Mouse (Mus musculus) liver, embryonic 14.5 days (tissue): ENCODE results near the gene Rgs19. TPM values are rescaled to one million over a fixed set of nuclear protein-coding genes. Genes with fewer than 3 reads are reported as not detected.

Experiments
- ATAC-seq: fragments of 200-750 bp; cut with Nextera tagmentation; 2 replicates; pipeline ENCODE4 v1.8.0; 2017; ENCODE audit warnings: moderate number of reproducible peaks, mild to moderate bottlenecking, moderate library complexity; ENCODE audit not compliant: insufficient read depth
- DNase-seq, 3 experiments: peaks; one replicate each; pipeline ENCODE4 v3.0.0-alpha.2; 2012 to 2013; ENCODE audit warnings: low read depth in 3 of 3, low spot score in 3 of 3
- H3K27ac ChIP-seq: fragments of 300-500 bp; sonication (generic); 2 replicates; pipeline ENCODE4 v1.5.1; 2014; ENCODE audit warnings: moderate library complexity, mild to moderate bottlenecking, control low read depth, inconsistent platforms
- H3K27me3 ChIP-seq: fragments of 300-500 bp; sonication (generic); 2 replicates; pipeline ENCODE4 v1.6.1; 2014; ENCODE audit warnings: mild to moderate bottlenecking, low read length, moderate library complexity; ENCODE audit not compliant: control insufficient read depth, insufficient read depth
- H3K36me3 ChIP-seq: fragments of 300-500 bp; sonication (generic); replicated peaks from 2 replicates; pipeline ENCODE4 v1.6.1; 2014; ENCODE audit warnings: low read depth; ENCODE audit not compliant: control insufficient read depth, insufficient read depth
- H3K4me1 ChIP-seq, 2 experiments: fragments of 200-500 bp in 1 of 2; fragments of 300-500 bp in 1 of 2; sonication (generic) in 1 of 2; replicated peaks; 2 replicates each; pipeline ENCODE4 v1.6.1; 2012 to 2014; ENCODE audit warnings: antibody characterized with exemption in 1 of 2, inconsistent platforms in 1 of 2, low read length in 1 of 2; ENCODE audit not compliant: control insufficient read depth in 2 of 2, insufficient read depth in 2 of 2
- H3K4me2 ChIP-seq: fragments of 300-500 bp; sonication (generic); 2 replicates; pipeline ENCODE4 v1.6.1; 2014; ENCODE audit warnings: low read depth, mild to moderate bottlenecking, control low read depth, moderate library complexity
- H3K4me3 ChIP-seq, 2 experiments: fragments of 200-500 bp in 1 of 2; fragments of 300-500 bp in 1 of 2; sonication (generic) in 1 of 2; 2 replicates each; pipeline ENCODE4 v1.5.1; 2012 to 2014; ENCODE audit warnings: low read depth in 2 of 2, low read length in 2 of 2, mild to moderate bottlenecking in 2 of 2, control low read depth in 1 of 2, inconsistent platforms in 1 of 2, moderate library complexity in 1 of 2; ENCODE audit not compliant: insufficient read depth in 1 of 2
- H3K9ac ChIP-seq: fragments of 300-500 bp; sonication (generic); replicated peaks from 2 replicates; pipeline ENCODE4 v1.6.1; 2014; ENCODE audit warnings: mild to moderate bottlenecking, control low read depth, moderate library complexity
- H3K9me3 ChIP-seq: fragments of 300-500 bp; sonication (generic); 2 replicates; pipeline ENCODE4 v1.6.1; 2016; ENCODE audit warnings: low read length, mixed read lengths; ENCODE audit not compliant: control insufficient read depth
- CTCF ChIP-seq: IDR thresholded peaks from 2 replicates; pipeline ENCODE4 v1.5.1; 2016; ENCODE audit warnings: antibody characterized with exemption, low read depth, control low read depth
- EP300 ChIP-seq: IDR thresholded peaks from 2 replicates; pipeline ENCODE4 v1.6.1; 2016; ENCODE audit warnings: antibody characterized with exemption, low read depth
- WGBS: fragments of 180-500 bp; shearing (Covaris S2); extraction: QIAGEN DNeasy Blood & Tissue Kit; methylation state at CpG from one replicate; pipeline ENCODE4 v1.1.7; 2014; ENCODE audit not compliant: insufficient replicate concordance; 5-methylcytosine and 5-hydroxymethylcytosine counted together
- polyA plus RNA-seq, 2 experiments: library from polyadenylated mRNA; depleted of rRNA in 1 of 2; stranded (reverse) in 1 of 2; unstranded in 1 of 2; fragments of >200 nt; fragmentation: Nextera tagmentation in 1 of 2; extraction: Ambion mirVana in 1 of 2; gene quantifications; 2 replicates each; pipeline versions ENCODE4 v1.2.1 to v1.2.3; 2012 to 2014

The Rgs19 gene
- polyA plus RNA-seq, 2 experiments = 20.6 to 21.0 TPM

GRCm38 (mm10) chr2:181675454-181675853 lies 18.3 kb downstream of the Rgs19 start:
- Histone ChIP-seq H3K4me3 (no peak overlapping the region), H3K4me2 (peak overlapping the region; percentile 40), H3K36me3 (no peaks in the 10 kb centered on the region), H3K4me1 (peaks cover under 1 to 8% of the 10 kb centered on the region in 2 experiments), H3K9ac (no peak overlapping the region), H3K9me3 (no peaks in the 10 kb centered on the region), H3K27me3 (peaks cover 31% of the 10 kb centered on the region), H3K27ac (no peak overlapping the region)
- WGBS = 3% methylated on average over 14 of the region's 14 CpGs
- DNase-seq = no peak
- ATAC-seq = 0 out of 2 replicates have a peak, but pooled peaks have one; percentile 14
- TF ChIP-seq CTCF (no peak), EP300 (no peak)

DNA sequence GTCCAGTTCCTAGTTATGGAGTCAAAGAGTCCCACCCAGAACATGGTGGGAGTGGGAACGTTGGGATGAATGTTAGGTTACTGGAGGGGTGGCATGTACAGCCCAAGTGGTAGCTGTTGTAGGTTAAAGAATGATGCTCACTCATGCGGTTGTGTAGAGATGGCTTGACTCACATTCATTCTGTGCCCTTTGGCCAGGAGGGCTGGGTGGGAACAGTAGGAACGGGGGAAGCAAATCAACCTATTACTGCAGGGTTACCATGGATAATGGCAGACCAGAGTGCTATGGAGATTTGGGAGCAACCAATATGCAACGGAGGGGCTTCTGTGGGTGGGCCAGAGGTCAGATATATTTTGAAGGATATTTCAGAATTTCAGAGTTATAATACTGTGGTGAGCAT lies 18.8 kb downstream of the Rgs19 start:
- ATAC-seq = no peak
- H3K4me2 ChIP-seq = no peak overlapping the region
- TF ChIP-seq CTCF = no peak
- TF ChIP-seq EP300 = no peak
- peaks cover 36% of the 10 kb centered on the region for H3K27me3 ChIP-seq
- H3K4me1 ChIP-seq = peaks cover 0 to 8% of the 10 kb centered on the region in 2 experiments; a peak in 3 of 4 replicates
- 58% methylated on average over 4 of the region's 4 CpGs for WGBS
- no peaks in the 10 kb centered on the region for H3K9me3 ChIP-seq
- no peak for DNase-seq
- H3K9ac ChIP-seq = no peak overlapping the region
- no peaks in the 10 kb centered on the region for H3K36me3 ChIP-seq
- H3K27ac ChIP-seq = no peak overlapping the region
- H3K4me3 ChIP-seq = no peak overlapping the region

- 57% methylated on average over 1 of the region's 1 CpGs for WGBS
- H3K9me3 ChIP-seq = no peaks in the 10 kb centered on the region
- ATAC-seq = no peak
- TF ChIP-seq CTCF (no peak), EP300 (no peak)
- no peak overlapping the region for H3K9ac ChIP-seq
- H3K27ac ChIP-seq = no peak overlapping the region
- no peak overlapping the region for H3K4me3 ChIP-seq
- no peaks in the 10 kb centered on the region for H3K36me3 ChIP-seq
- peaks cover 0 to 4% of the 10 kb centered on the region in 2 experiments; a peak in 3 of 4 replicates for H3K4me1 ChIP-seq
- no peak for DNase-seq
- no peak overlapping the region for H3K4me2 ChIP-seq
- H3K27me3 ChIP-seq = peaks cover 45% of the 10 kb centered on the region
Observed at GRCm38 (mm10) chr2:181673501-181673900, 20.3 kb downstream of the Rgs19 start.

GRCm38 (mm10) chr2:181671984-181672383 lies 21.8 kb downstream of the Rgs19 start:
- no peaks in the 10 kb centered on the region for H3K36me3 ChIP-seq
- TF ChIP-seq EP300 (no peak), CTCF (no peak)
- ATAC-seq = no peak
- H3K27ac ChIP-seq = no peak overlapping the region
- no peaks in the 10 kb centered on the region for H3K9me3 ChIP-seq
- H3K27me3 ChIP-seq = peaks cover 45% of the 10 kb centered on the region
- H3K4me1 ChIP-seq = peaks cover 0 to 4% of the 10 kb centered on the region in 2 experiments; a peak in 3 of 4 replicates
- H3K4me2 ChIP-seq = no peak overlapping the region
- H3K4me3 ChIP-seq = no peak overlapping the region
- 32% methylated on average over 7 of the region's 7 CpGs for WGBS
- no peak for DNase-seq
- H3K9ac ChIP-seq = no peak overlapping the region

DNA sequence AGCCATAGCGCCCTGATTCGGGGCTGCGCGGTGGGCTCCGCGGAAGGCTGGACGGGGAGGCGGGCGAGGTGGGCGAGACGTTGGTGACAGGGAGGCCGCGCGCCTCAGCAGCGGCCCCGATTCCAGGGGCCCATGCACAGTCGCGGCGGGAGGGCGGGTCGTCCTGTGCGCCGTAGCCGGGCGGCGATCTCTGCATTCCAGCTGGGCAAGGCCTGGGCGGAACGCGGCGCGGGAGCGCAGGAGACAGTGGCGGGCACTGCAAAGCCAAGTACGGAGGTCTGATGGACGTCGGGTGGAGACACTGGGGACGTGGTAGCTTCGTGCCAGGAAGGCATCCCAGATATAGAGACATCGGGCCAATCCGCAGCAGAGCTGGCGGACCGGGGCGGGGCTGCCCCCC lies 22.5 kb downstream of the Rgs19 start, which contains the start of gene Sox18:
TSS of gene Sox18 (minus strand) at position 315 of the 400 bp plus-strand sequence.
- no peaks in the 10 kb centered on the region for H3K36me3 ChIP-seq
- H3K27ac ChIP-seq = no peak within 1 kb of the TSS
- peaks cover 45% of the 10 kb centered on the region for H3K27me3 ChIP-seq
- peak within 1 kb of the TSS; percentile 24 for H3K4me2 ChIP-seq
- ATAC-seq (no peak), DNase-seq (no peak)
- WGBS = under 1% methylated on average over 43 of the region's 43 CpGs
- no peak for TF ChIP-seq CTCF
- TF ChIP-seq EP300 = no peak
- no peak within 1 kb of the TSS for H3K9ac ChIP-seq
- H3K4me3 ChIP-seq = peak within 1 kb of the TSS; percentile 15 to 37
- H3K4me1 ChIP-seq = peaks cover 0 to 4% of the 10 kb centered on the region in 2 experiments; a peak in 3 of 4 replicates
- H3K9me3 ChIP-seq = no peaks in the 10 kb centered on the region
